Mouse (Mus musculus) spleen, adult 2 months (tissue): Measurements from ENCODE around the gene Robo2. TPM values are rescaled to one million over a fixed set of nuclear protein-coding genes. Genes with fewer than 3 reads are reported as not detected.

ENCODE experiments used
- DNase-seq, 2 experiments: peaks; one replicate each; pipeline versions ENCODE4 v3.0.0 to v3.0.0-alpha.2; 2012 to 2021; ENCODE audit warnings: low spot score in 2 of 2, low read depth in 1 of 2
- H3K27ac ChIP-seq: fragments of 200-500 bp; 2 replicates; pipeline ENCODE4 v1.5.1; 2012; ENCODE audit warnings: low read length, inconsistent platforms; ENCODE audit not compliant: insufficient read depth
- H3K27me3 ChIP-seq: fragments of 200-500 bp; 2 replicates; pipeline ENCODE4 v1.6.1; 2012; ENCODE audit warnings: mild to moderate bottlenecking, moderate library complexity, low read length, inconsistent platforms; ENCODE audit not compliant: control insufficient read depth, insufficient read depth
- H3K36me3 ChIP-seq: fragments of 200-500 bp; 2 replicates; pipeline ENCODE4 v1.6.1; 2012; ENCODE audit warnings: mild to moderate bottlenecking, low read length, inconsistent platforms; ENCODE audit not compliant: control insufficient read depth, insufficient read depth
- H3K4me1 ChIP-seq: fragments of 200-500 bp; 2 replicates; pipeline ENCODE4 v1.6.1; 2011; ENCODE audit warnings: inconsistent platforms; ENCODE audit not compliant: control insufficient read depth, insufficient read depth, insufficient read length
- H3K4me3 ChIP-seq: fragments of 200-500 bp; 2 replicates; pipeline ENCODE4 v1.5.1; 2011; ENCODE audit warnings: mild to moderate bottlenecking, inconsistent platforms; ENCODE audit not compliant: insufficient read depth, insufficient read length; ENCODE audit errors: extremely low read depth
- CTCF ChIP-seq: fragments of 200-500 bp; IDR thresholded peaks from 2 replicates; pipeline ENCODE4 v1.5.1; 2011; ENCODE audit warnings: mild to moderate bottlenecking, inconsistent platforms; ENCODE audit not compliant: insufficient read depth, insufficient read length, insufficient replicate concordance; ENCODE audit errors: extremely low read depth
- POLR2A ChIP-seq: fragments of 200-500 bp; IDR thresholded peaks from 2 replicates; pipeline ENCODE4 v1.6.1; 2011; ENCODE audit warnings: low read depth, low read length, inconsistent platforms
- WGBS: fragments of 180-500 bp; shearing (Covaris S2); methylation state at CpG from one replicate; pipeline ENCODE4 v1.1.7; 2018; 5-methylcytosine and 5-hydroxymethylcytosine counted together
- polyA plus RNA-seq: library from polyadenylated mRNA; depleted of rRNA; stranded (reverse); fragments of >200 nt; gene quantifications from 2 replicates; pipeline ENCODE4 v1.2.3, GENCODE M21; 2012; rRNA removed

The Robo2 gene
- polyA plus RNA-seq = 5.2 and 6.2 TPM in 2 replicates

DNA sequence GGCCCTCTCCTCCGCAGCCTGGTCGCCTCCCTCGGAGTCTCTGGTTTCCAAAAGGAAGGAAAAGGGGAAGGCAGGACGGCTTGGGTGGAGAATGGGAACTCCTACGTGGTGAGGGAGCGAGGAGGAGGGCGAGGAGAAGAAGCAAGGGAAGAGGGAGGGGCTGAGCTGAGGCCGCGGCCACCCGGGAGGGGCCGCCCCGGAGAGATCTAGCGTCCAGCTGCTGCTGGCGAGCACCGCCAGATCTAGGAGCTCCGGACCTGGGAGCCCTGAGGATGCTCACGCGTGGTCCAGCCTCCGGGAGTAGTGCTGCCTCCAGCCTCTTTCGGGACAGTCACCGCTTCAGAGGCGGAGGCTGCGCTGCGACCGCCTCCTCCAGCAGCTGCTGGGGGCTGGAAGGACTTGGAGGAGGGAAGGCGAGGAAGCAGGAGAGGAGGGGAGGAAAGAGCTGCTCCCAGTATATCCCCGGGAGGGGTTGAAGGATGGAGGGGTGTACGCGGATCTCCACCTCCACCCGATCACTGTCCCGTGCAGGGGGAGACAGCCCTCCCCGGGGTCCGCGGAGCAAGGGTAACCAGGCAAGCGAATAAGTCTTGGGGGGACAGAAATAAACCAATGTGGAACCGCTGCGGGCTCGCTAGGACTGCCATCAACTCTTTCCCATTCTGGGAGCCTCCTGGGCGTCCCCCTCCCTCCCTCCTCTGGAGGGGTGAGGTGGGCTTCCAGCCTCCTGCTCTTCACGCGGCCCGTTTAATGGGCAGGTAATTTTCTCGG, at the start of gene Robo2:
Gene Robo2, minus strand, starts transcription at position 345 of the 771 bp plus-strand sequence.
- DNase-seq = no peak
- Histone ChIP-seq H3K27me3 (no peaks in the 10 kb centered on the region), H3K4me3 (peak within 1 kb of the TSS; percentile 28; the same call in 1 of the 2 replicates), H3K27ac (no peak within 1 kb of the TSS; the same call in 1 of the 2 replicates), H3K36me3 (no peaks in the 10 kb centered on the region), H3K4me1 (no peaks in the 10 kb centered on the region)
- 2% methylated on average over 40 of the region's 43 CpGs for WGBS
- no peak for TF ChIP-seq POLR2A
- no peak for TF ChIP-seq CTCF

DNA sequence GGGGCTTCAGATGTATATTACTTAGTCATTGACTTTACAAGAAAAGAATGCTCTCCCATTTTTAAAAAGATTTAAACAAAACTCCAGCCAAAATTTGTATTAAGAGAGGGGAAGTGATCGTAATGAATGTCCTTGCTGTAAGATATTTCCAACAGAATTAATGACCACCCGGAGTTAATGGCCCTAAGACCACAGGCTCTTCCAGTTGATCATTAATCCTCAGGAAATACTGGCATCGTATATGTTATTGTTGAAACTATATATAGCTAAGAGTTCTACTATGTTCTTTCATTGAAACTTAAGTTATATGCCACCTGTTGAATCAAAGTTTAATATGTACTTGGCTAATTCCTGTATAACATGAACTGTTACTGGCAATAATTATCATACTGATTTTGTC, 46.5 kb upstream of the Robo2 start:
- Histone ChIP-seq H3K4me3 (no peak overlapping the region), H3K27me3 (no peaks in the 10 kb centered on the region), H3K27ac (no peak overlapping the region), H3K4me1 (no peaks in the 10 kb centered on the region), H3K36me3 (no peaks in the 10 kb centered on the region)
- TF ChIP-seq CTCF = no peak
- TF ChIP-seq POLR2A = no peak
- 86% methylated on average over 3 of the region's 3 CpGs for whole genome bisulfite sequencing
- DNase-seq = no peak

DNA sequence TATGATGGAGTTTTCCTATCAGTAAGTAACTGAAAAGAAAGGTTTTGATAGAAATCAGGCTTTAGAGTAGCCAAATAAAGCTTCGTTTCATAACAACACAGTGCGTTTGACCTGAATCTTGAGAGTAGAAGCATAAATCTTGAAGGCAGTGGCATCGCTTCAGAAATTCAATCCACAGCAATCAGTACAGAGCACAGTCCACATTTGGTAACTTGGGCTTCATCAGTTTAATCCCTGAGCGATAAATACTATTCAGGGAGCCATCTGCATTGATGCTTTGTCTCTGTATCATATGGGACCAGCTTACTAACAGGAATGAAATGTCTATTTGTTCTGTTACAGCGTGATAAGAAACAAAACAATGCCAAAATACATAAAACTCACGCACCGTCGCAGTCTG, 46.1 kb upstream of the Robo2 start:
- Histone ChIP-seq H3K27ac (no peak overlapping the region), H3K36me3 (no peaks in the 10 kb centered on the region), H3K27me3 (no peaks in the 10 kb centered on the region), H3K4me1 (no peaks in the 10 kb centered on the region), H3K4me3 (no peak overlapping the region)
- WGBS = 88% methylated on average over 8 of the region's 8 CpGs
- no peak for TF ChIP-seq CTCF
- TF ChIP-seq POLR2A = no peak
- no peak for DNase-seq

DNA sequence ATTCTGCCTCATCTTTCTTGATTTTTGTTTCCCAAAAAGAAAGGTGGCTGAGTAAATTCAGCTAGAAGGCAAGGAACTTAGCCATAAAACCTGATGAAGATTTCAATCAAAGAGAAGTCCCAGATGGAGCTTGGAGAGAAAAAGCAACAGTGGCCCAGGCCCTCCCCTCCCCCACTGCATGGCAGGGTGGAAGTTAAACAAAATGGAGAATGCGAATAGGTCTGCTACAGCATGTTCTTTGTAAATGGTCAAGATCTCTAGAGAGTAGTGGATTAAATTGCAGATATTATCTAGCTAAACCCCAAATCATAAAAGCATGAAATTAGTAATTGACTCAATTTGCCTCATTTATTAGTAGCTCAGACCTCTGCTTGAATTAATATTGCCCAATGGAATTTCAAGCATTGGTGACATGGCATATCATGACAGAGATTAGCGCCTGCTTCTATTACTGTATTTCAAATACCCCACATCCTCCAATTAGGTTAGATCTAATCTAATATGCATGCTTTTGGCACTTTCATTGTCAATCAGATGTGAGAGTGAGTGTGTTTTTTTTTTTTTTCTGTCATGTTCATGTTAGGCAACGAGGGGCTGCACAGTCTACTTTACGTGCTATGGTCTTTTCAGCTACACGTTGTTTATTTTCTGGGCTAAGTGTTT, 45.3 kb upstream of the Robo2 start:
- Histone ChIP-seq H3K27ac (no peak overlapping the region), H3K4me1 (no peaks in the 10 kb centered on the region), H3K27me3 (no peaks in the 10 kb centered on the region), H3K4me3 (no peak overlapping the region), H3K36me3 (no peaks in the 10 kb centered on the region)
- DNase-seq = no peak
- 88% methylated on average over 5 of the region's 5 CpGs for WGBS
- no peak for TF ChIP-seq CTCF
- no peak for TF ChIP-seq POLR2A

DNA sequence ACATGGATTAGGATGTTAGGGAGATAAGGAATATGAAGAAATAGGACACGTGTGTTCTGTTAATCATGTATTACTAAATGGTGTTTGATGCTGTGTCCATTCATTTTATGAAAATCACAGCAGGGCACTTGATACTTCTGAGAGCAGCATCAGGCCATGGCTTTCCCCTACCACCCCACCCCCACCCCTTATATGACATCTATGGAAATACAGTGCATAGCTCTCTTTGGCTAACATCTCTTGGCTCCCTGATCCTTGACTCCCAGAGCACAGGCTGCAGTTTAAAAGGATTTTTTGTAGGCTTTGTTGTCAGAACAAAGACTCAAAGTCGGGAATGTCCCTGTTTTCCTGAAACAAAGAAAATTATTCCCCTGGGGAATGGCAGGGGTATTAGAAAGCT, 43.6 kb upstream of the Robo2 start:
- no peak overlapping the region for H3K27ac ChIP-seq
- TF ChIP-seq CTCF (no peak), POLR2A (no peak)
- no peaks in the 10 kb centered on the region for H3K27me3 ChIP-seq
- no peak overlapping the region for H3K4me3 ChIP-seq
- no peaks in the 10 kb centered on the region for H3K36me3 ChIP-seq
- no peak for DNase-seq
- WGBS = 54% methylated on average over 2 of the region's 2 CpGs
- no peaks in the 10 kb centered on the region for H3K4me1 ChIP-seq

DNA sequence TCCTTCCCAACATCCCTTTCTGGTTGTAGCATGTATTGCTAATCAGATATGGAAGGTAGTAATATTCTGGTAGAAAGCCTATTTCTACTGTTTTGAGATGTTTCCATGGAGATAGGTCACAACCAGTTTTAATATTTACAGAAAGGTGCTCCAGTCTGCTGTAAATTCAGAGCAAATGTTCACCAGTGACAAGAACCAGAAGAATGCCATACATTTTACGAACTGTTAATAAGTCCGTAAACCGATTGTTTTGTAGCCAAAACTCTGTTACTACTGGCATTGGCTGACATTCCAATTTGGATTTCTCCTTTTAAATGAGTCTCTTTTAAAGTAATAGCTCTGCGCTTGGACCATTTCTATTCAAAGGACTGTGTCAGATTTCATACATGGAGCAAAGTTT, 36.4 kb upstream of the Robo2 start:
- Histone ChIP-seq H3K27ac (no peak overlapping the region), H3K4me1 (no peaks in the 10 kb centered on the region), H3K36me3 (no peaks in the 10 kb centered on the region), H3K27me3 (no peaks in the 10 kb centered on the region), H3K4me3 (no peak overlapping the region)
- DNase-seq = no peak
- TF ChIP-seq CTCF (no peak), POLR2A (no peak)
- WGBS = 94% methylated on average over 4 of the region's 4 CpGs

DNA sequence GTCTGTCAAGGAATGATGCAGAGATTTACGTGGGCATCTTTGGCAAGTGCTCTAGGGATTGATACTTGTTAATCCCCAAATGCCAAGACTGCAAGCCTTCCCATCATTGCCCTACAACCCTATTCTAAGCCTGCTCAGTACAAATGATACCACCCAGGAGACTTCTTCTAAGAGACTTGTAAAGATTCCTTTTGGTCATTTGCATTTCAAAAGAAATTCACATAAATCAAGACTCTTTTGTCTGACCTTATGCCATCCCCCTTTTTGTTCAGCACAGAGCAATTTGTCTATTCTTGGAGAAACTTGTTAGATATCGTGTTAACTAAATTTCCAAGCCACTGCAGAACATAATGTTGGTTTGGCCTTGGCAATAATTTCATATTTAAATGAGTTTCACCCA, 15.4 kb upstream of the Robo2 start:
- TF ChIP-seq POLR2A (no peak), CTCF (no peak)
- Histone ChIP-seq H3K27me3 (no peaks in the 10 kb centered on the region), H3K4me1 (no peaks in the 10 kb centered on the region), H3K27ac (no peak overlapping the region), H3K36me3 (no peaks in the 10 kb centered on the region), H3K4me3 (no peak overlapping the region)
- DNase-seq = no peak
- 65% methylated on average over 2 of the region's 2 CpGs for WGBS
